Mouse (Mus musculus) brain, embryonic 14.5 days (tissue): ENCODE results near the gene Atg13. TPM values are rescaled to one million over a fixed set of nuclear protein-coding genes. Genes with fewer than 3 reads are reported as not detected.
A peak's percentile ranks its signal among the peaks of the same experiment; 100 is the strongest.

Experiments
- DNase-seq: peaks from one replicate; pipeline ENCODE4 v3.0.0-alpha.2; 2011; ENCODE audit warnings: low read depth
- CTCF ChIP-seq: fragments of 200-500 bp; IDR thresholded peaks from 2 replicates; pipeline ENCODE4 v1.5.1; 2012; ENCODE audit warnings: inconsistent platforms, mild to moderate bottlenecking, moderate library complexity, borderline replicate concordance; ENCODE audit not compliant: insufficient read depth, insufficient read length; ENCODE audit errors: extremely low read depth
- POLR2A ChIP-seq: fragments of 200-500 bp; IDR thresholded peaks from 2 replicates; pipeline ENCODE4 v1.6.1; 2012; ENCODE audit warnings: mild to moderate bottlenecking, inconsistent platforms, borderline replicate concordance; ENCODE audit not compliant: poor library complexity, insufficient read depth, insufficient read length, severe bottlenecking; ENCODE audit errors: extremely low read depth
- polyA plus RNA-seq: library from polyadenylated mRNA; depleted of rRNA; stranded (reverse); fragments of >200 nt; gene quantifications from 2 replicates; pipeline ENCODE4 v1.2.3, GENCODE M21; 2012

Gene Atg13
- polyA plus RNA-seq, 1 experiment = 62.0 TPM

DNA sequence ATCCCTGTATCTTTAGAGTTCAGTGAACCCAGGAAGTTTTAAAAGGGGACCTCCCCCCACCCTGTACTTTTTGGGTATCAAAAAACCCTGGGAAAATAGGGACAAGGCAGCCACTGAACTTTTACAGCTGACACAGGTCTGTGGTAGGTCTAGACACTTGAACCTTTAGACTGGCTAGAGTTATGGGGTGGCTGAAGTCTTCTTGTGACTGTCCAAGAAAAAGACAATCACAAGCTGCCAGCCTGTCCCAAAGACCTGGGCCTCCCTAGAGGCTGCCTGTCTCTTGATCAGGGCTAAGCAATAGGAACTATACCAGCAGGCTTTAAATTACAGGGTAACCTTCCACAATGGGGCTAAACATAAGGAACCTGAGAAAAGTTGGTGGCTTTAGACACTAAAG, 33.4 kb downstream of the Atg13 start:
- no peak for TF ChIP-seq POLR2A
- no peak for TF ChIP-seq CTCF

GRCm38 (mm10) chr2:91676420-91676819, 34.0 kb downstream of the Atg13 start:
- no peak for DNase-seq
- TF ChIP-seq POLR2A (no peak), CTCF (no peak)

More for the DNA sequence above, 33.4 kb downstream of the Atg13 start:
- DNase-seq = no peak

- no peak for TF ChIP-seq POLR2A
- TF ChIP-seq CTCF = no peak
- DNase-seq = peak; percentile 12
Observed at GRCm38 (mm10) chr2:91674895-91675294, 35.5 kb downstream of the Atg13 start.

DNA sequence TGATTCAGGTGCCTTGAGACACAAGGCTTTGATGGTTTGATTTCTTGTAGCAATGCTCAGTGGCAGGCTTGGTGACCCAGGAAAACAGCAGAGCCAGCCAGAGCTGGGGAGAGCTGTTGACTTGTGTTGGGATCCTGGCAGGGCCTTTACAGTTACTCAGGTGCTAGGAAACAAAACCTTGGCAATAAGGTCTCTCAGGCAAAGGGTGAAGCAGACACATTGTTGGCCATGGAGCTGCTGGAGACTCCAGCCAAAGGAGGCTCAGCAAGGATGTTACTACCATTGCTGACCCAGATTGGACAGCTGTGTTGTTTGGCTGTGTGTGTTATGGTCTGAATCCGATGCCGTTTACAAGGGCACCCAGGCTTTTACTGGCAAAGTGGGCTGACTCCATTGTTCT, 36.8 kb downstream of the Atg13 start:
- TF ChIP-seq CTCF (no peak), POLR2A (no peak)
- no peak for DNase-seq

DNA sequence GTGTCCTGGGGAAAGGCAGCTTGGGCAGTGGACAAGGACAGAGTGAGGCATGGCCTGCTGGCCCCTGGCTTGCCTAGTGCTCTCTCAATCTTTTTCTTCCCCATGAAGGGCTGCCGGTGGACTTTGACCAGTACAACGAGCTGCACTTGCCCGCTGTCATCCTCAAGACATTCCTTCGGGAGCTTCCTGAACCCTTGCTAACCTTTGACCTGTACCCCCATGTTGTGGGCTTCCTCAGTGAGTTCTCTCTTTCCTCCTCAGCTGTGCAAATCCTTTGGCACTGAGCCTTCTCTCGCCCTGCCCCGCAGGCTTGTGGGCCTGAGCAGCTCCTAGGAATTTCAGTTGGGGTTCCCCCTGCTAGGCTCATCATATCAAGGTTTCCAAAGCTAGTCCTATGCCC, 40.3 kb downstream of the Atg13 start:
- TF ChIP-seq POLR2A (no peak), CTCF (no peak)
- no peak for DNase-seq

DNA sequence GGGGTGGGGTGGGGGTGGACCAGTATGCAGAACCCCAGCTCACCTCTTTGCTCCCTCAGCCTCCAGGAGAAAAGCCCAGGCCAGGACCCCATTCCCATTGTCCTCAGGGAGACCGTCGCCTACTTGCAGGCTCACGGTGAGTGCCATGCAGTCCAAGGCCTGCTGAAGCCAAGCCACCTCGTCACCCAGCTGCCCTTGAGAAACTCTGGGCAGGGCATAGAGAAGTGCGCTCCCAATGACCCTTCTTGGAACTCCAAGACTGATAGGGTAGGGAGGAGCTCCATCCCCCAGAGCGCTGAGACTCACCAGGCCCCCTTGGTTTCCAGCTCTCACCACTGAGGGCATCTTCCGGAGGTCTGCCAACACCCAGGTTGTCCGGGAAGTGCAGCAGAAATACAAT, 41.0 kb downstream of the Atg13 start:
- DNase-seq = no peak
- no peak for TF ChIP-seq POLR2A
- no peak for TF ChIP-seq CTCF

GRCm38 (mm10) chr2:91667747-91668146, 42.6 kb downstream of the Atg13 start:
- DNase-seq = no peak
- TF ChIP-seq CTCF = no peak
- no peak for TF ChIP-seq POLR2A

DNA sequence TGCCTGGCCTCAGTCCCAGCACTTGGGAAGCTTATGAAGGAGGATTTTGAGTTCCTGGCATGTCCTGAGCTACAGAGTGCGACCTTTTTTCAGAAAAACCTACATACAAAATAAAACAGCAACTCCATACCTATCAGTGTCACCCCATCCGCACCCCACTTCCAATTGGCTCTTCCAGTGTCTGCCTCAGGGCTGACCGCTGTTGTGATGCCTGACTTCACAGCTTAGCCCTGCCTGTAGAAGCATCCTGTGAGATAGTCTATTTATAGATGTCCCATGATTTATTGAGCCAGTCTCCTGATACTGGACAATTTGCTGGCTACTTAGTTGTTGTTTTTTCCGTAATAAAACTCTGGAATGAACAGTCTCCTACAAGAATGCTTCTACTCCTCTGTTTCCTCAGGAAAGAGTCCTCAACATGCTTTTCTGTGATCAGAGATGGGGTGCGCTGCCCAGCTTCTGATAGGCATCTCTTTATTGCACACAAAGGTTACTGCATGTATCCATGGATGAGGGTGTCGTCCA, 43.9 kb downstream of the Atg13 start:
- TF ChIP-seq POLR2A (no peak), CTCF (no peak)
- no peak for DNase-seq

- no peak for DNase-seq
- TF ChIP-seq POLR2A (no peak), CTCF (no peak)
Observed at GRCm38 (mm10) chr2:91664780-91665179, 45.6 kb downstream of the Atg13 start.

DNA sequence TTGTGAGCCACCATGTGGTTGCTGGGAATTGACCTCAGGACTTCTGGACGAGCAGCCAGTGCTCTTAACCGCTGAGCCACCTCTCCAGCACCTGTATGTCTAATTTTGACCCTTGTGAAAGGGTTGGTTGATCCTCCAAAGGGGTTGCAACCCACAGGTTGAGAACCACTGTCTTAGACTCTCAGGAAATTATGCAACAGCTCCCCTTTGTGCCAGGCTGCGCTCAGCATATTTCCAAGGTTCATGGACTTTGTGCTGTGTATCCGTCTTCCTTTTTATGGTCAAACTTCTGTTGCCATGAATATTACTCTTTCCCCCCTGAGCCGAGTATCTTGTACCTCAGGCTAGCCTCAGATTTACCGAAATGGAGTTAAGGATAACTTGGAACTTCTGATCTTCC, 49.4 kb downstream of the Atg13 start:
- TF ChIP-seq POLR2A = no peak
- DNase-seq = no peak

GRCm38 (mm10) chr2:91659657-91660056, 50.7 kb downstream of the Atg13 start:
- TF ChIP-seq POLR2A (no peak), CTCF (no peak)
- DNase-seq = no peak

DNA sequence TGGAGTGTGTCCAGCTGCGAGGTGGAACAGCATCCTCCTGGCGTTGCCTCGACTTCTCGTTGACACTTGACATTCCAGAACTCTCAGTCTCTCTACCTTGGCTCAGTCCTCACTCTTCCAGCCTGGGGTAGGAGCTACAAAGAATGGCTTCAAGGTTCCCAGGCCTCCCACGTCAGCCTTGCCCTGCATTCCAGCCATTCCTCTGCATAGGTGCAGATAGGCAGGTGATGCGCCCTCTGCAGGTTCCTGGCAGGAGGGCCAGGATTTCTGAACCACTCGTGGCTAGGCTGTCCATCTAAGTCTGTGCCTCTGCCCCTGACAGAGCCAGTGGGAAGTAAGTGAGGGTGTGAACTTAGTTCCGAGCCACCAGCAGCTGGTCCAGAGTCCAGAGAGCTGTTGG, 53.6 kb downstream of the Atg13 start:
- no peak for DNase-seq
- TF ChIP-seq POLR2A (no peak), CTCF (peak; percentile 7; the same call in 1 of the 2 replicates)
